Mouse (Mus musculus): ENCODE data around the gene Ppp4c. TPM values are rescaled to one million over a fixed set of nuclear protein-coding genes. Genes with fewer than 3 reads are reported as not detected.
A peak's percentile ranks its signal among the peaks of the same experiment; 100 is the strongest.

The Ppp4c gene
- polyA plus RNA-seq, 1 experiment from 2014 or later, result 232 TPM

GRCm38 (mm10) chr7:126740132-126740735 is 52.1 kb downstream of the Ppp4c start:
- Histone ChIP-seq H3K4me2 (ENCODE audit: low read depth, low read length) (no peak overlapping the region), H3K36me3 (ENCODE audit: control insufficient read depth, insufficient read depth, low read length) (no peaks in the 10 kb centered on the region), H3K4me3 (ENCODE audit: low read length) (no peak overlapping the region), H3K4me1 (replicated peaks; ENCODE audit: control insufficient read depth, insufficient read depth, low read length) (no peaks in the 10 kb centered on the region), H3K27ac (ENCODE audit: low read length) (no peak overlapping the region), H3K9me3 (ENCODE audit: control insufficient read depth, low read length) (no peaks in the 10 kb centered on the region), H3K9ac (ENCODE audit: low read length) (no peak overlapping the region), H3K27me3 (ENCODE audit: control insufficient read depth, insufficient read depth, low read depth, low read length) (no peaks in the 10 kb centered on the region)
- 73% methylated on average over 13 of the region's 13 CpGs for WGBS
- peak; percentile 34; the same call in 1 of the 2 replicates for ATAC-seq (ENCODE audit: low read depth)

GRCm38 (mm10) chr7:126739551-126739950 is 52.7 kb downstream of the Ppp4c start:
- Histone ChIP-seq H3K36me3 (ENCODE audit: control insufficient read depth, insufficient read depth, low read length) (no peaks in the 10 kb centered on the region), H3K27me3 (ENCODE audit: control insufficient read depth, insufficient read depth, low read depth, low read length) (no peaks in the 10 kb centered on the region), H3K9me3 (ENCODE audit: control insufficient read depth, low read length) (no peaks in the 10 kb centered on the region), H3K9ac (ENCODE audit: low read length) (no peak overlapping the region), H3K4me2 (ENCODE audit: low read depth, low read length) (no peak overlapping the region), H3K4me1 (replicated peaks; ENCODE audit: control insufficient read depth, insufficient read depth, low read length) (no peaks in the 10 kb centered on the region), H3K4me3 (ENCODE audit: low read length) (no peak overlapping the region), H3K27ac (ENCODE audit: low read length) (no peak overlapping the region)
- WGBS, result 80% methylated on average over 17 of the region's 17 CpGs
- peak; percentile 20; the same call in 1 of the 2 replicates for ATAC-seq (ENCODE audit: low read depth)

GRCm38 (mm10) chr7:126736122-126736521 is 56.2 kb downstream of the Ppp4c start:
- WGBS, result 64% methylated on average over 8 of the region's 8 CpGs
- no peaks in the 10 kb centered on the region for H3K4me1 ChIP-seq (replicated peaks; ENCODE audit: control insufficient read depth, insufficient read depth, low read length)
- no peak overlapping the region for H3K27ac ChIP-seq (ENCODE audit: low read length)
- no peak overlapping the region for H3K9ac ChIP-seq (ENCODE audit: low read length)
- no peaks in the 10 kb centered on the region for H3K36me3 ChIP-seq (ENCODE audit: control insufficient read depth, insufficient read depth, low read length)
- H3K4me3 ChIP-seq (ENCODE audit: low read length), result no peak overlapping the region
- H3K9me3 ChIP-seq (ENCODE audit: control insufficient read depth, low read length), result no peaks in the 10 kb centered on the region
- ATAC-seq (ENCODE audit: low read depth), result no peak
- no peaks in the 10 kb centered on the region for H3K27me3 ChIP-seq (ENCODE audit: control insufficient read depth, insufficient read depth, low read depth, low read length)
- no peak overlapping the region for H3K4me2 ChIP-seq (ENCODE audit: low read depth, low read length)

Other genes starting within 250 kb of the Ppp4c start
- 181 and 187 TPM in 2 replicates for gene Eif3c, start 226.1 kb downstream of the Ppp4c start, polyA plus RNA-seq (2015; fragmentation: Nextera tagmentation; extraction: Ambion mirVana)
- 1.6 and 2.3 TPM in 2 replicates for gene Apobr, start 207.6 kb downstream of the Ppp4c start, polyA plus RNA-seq (2015; fragmentation: Nextera tagmentation; extraction: Ambion mirVana)
- 31.2 and 31.7 TPM in 2 replicates for gene Cln3, start 206.7 kb downstream of the Ppp4c start, polyA plus RNA-seq (2015; fragmentation: Nextera tagmentation; extraction: Ambion mirVana)
- not detected in 2 replicates for gene Il27, start 197.6 kb downstream of the Ppp4c start, polyA plus RNA-seq (2015; fragmentation: Nextera tagmentation; extraction: Ambion mirVana)
- gene Nupr1, start 161.6 kb downstream of the Ppp4c start, polyA plus RNA-seq (2015; fragmentation: Nextera tagmentation; extraction: Ambion mirVana), result 34.2 and 53.9 TPM in 2 replicates
- 42.9 and 47.3 TPM in 2 replicates for gene Sgf29, start 143.2 kb downstream of the Ppp4c start, polyA plus RNA-seq (2015; fragmentation: Nextera tagmentation; extraction: Ambion mirVana)
- 12.3 and 21.1 TPM in 2 replicates for gene Sult1a1, start 116.1 kb downstream of the Ppp4c start, polyA plus RNA-seq (2015; fragmentation: Nextera tagmentation; extraction: Ambion mirVana)
- gene Bola2, start 97.1 kb downstream of the Ppp4c start, polyA plus RNA-seq (2015; fragmentation: Nextera tagmentation; extraction: Ambion mirVana), result 102 and 108 TPM in 2 replicates
- gene Slx1b, start 96.7 kb downstream of the Ppp4c start, polyA plus RNA-seq (2015; fragmentation: Nextera tagmentation; extraction: Ambion mirVana), result 11.1 and 11.9 TPM in 2 replicates
- 42.4 and 59.5 TPM in 2 replicates for gene Coro1a, start 84.7 kb downstream of the Ppp4c start, polyA plus RNA-seq (2015; fragmentation: Nextera tagmentation; extraction: Ambion mirVana)
- gene Mapk3, start 32.9 kb downstream of the Ppp4c start, polyA plus RNA-seq (2015; fragmentation: Nextera tagmentation; extraction: Ambion mirVana), result 138 and 139 TPM in 2 replicates
- 2.9 and 4.2 TPM in 2 replicates for gene Gdpd3, start 26.2 kb downstream of the Ppp4c start, polyA plus RNA-seq (2015; fragmentation: Nextera tagmentation; extraction: Ambion mirVana)
- gene Ypel3, start 15.5 kb downstream of the Ppp4c start, polyA plus RNA-seq (2015; fragmentation: Nextera tagmentation; extraction: Ambion mirVana), result 111 and 123 TPM in 2 replicates
- gene Tbx6, start 11.0 kb downstream of the Ppp4c start, polyA plus RNA-seq (2015; fragmentation: Nextera tagmentation; extraction: Ambion mirVana), result 0.25 and 0.68 TPM in 2 replicates
- 0.36 and 0.38 TPM in 2 replicates for gene Fam57b, start 5.2 kb upstream of the Ppp4c start, polyA plus RNA-seq (2015; fragmentation: Nextera tagmentation; extraction: Ambion mirVana)
- gene 4930451I11Rik, start 39.1 kb upstream of the Ppp4c start, polyA plus RNA-seq (2015; fragmentation: Nextera tagmentation; extraction: Ambion mirVana), result not detected in 2 replicates
- 0.49 and 0.63 TPM in 2 replicates for gene Doc2a, start 54.9 kb upstream of the Ppp4c start, polyA plus RNA-seq (2015; fragmentation: Nextera tagmentation; extraction: Ambion mirVana)
- 30.3 and 32.3 TPM in 2 replicates for gene Hirip3, start 69.5 kb upstream of the Ppp4c start, polyA plus RNA-seq (2015; fragmentation: Nextera tagmentation; extraction: Ambion mirVana)
- gene Ino80e, start 69.9 kb upstream of the Ppp4c start, polyA plus RNA-seq (2015; fragmentation: Nextera tagmentation; extraction: Ambion mirVana), result 76.5 and 89.3 TPM in 2 replicates
- gene Taok2, start 92.2 kb upstream of the Ppp4c start, polyA plus RNA-seq (2015; fragmentation: Nextera tagmentation; extraction: Ambion mirVana), result 55.8 and 58.3 TPM in 2 replicates
- gene Tmem219, start 130.4 kb upstream of the Ppp4c start, polyA plus RNA-seq (2015; fragmentation: Nextera tagmentation; extraction: Ambion mirVana), result 28.4 and 30.8 TPM in 2 replicates
- 11.7 and 12.3 TPM in 2 replicates for gene Kctd13, start 136.4 kb upstream of the Ppp4c start, polyA plus RNA-seq (2015; fragmentation: Nextera tagmentation; extraction: Ambion mirVana)
- gene Asphd1, start 157.1 kb upstream of the Ppp4c start, polyA plus RNA-seq (2015; fragmentation: Nextera tagmentation; extraction: Ambion mirVana), result 0.14 and 0.20 TPM in 2 replicates
- gene Sez6l2, start 158.1 kb upstream of the Ppp4c start, polyA plus RNA-seq (2015; fragmentation: Nextera tagmentation; extraction: Ambion mirVana), result 0.36 and 0.63 TPM in 2 replicates
- gene Cdipt, start 183.4 kb upstream of the Ppp4c start, polyA plus RNA-seq (2015; fragmentation: Nextera tagmentation; extraction: Ambion mirVana), result 119 and 122 TPM in 2 replicates
- gene Cdiptos, start 183.6 kb upstream of the Ppp4c start, polyA plus RNA-seq (2015; fragmentation: Nextera tagmentation; extraction: Ambion mirVana), result 0.89 and 2.1 TPM in 2 replicates
- 14.9 and 17.9 TPM in 2 replicates for gene Mvp, start 222.1 kb upstream of the Ppp4c start, polyA plus RNA-seq (2015; fragmentation: Nextera tagmentation; extraction: Ambion mirVana)
- 0.62 and 0.93 TPM in 2 replicates for gene Pagr1b, start 224.0 kb upstream of the Ppp4c start, polyA plus RNA-seq (2015; fragmentation: Nextera tagmentation; extraction: Ambion mirVana)
- 45.9 and 67.2 TPM in 2 replicates for gene Pagr1a, start 224.9 kb upstream of the Ppp4c start, polyA plus RNA-seq (2015; fragmentation: Nextera tagmentation; extraction: Ambion mirVana)
- 39.1 and 63.1 TPM in 2 replicates for gene Gm42742, start 228.6 kb upstream of the Ppp4c start, polyA plus RNA-seq (2015; fragmentation: Nextera tagmentation; extraction: Ambion mirVana)
- gene Prrt2, start 228.7 kb upstream of the Ppp4c start, polyA plus RNA-seq (2015; fragmentation: Nextera tagmentation; extraction: Ambion mirVana), result 4.5 TPM in 2 replicates
- gene Maz, start 234.5 kb upstream of the Ppp4c start, polyA plus RNA-seq (2015; fragmentation: Nextera tagmentation; extraction: Ambion mirVana), result 38.6 and 46.1 TPM in 2 replicates
- gene Kif22, start 250.0 kb upstream of the Ppp4c start, polyA plus RNA-seq (2015; fragmentation: Nextera tagmentation; extraction: Ambion mirVana), result 140 and 153 TPM in 2 replicates

Measured in lung, embryonic 16.5 days (tissue).